Comparison of ENCODE assay signal across 8 mouse cellular contexts in genomic region chr3:95133680-95134101, GRCm38 (mm10). TPM values are rescaled to one million over a fixed set of nuclear protein-coding genes. Genes with fewer than 3 reads are reported as not detected.
DNase-seq lines count a peak whose midpoint lies in the region; ATAC-seq and TF ChIP-seq lines count a peak whose summit lies in the region.

Gene Scnm1 (minus strand): TSS chr3:95134011.
Gene Lysmd1 (plus strand): TSS chr3:95134088.

- H3K4me1 ChIP-seq in ES-E14 (ENCODE audit: control insufficient read depth in 2 of 2, insufficient read depth in 2 of 2, low read length in 2 of 2, poor library complexity in 1 of 2) = peaks cover 3 to 10% of the 10 kb centered on the region in 2 experiments; a peak in 2 of 4 replicates
- H3K4me1 ChIP-seq in forebrain, embryonic 14.5 days (ENCODE audit: control insufficient read depth, insufficient read depth, low read length) = peaks cover 11% of the 10 kb centered on the region
- H3K4me1 ChIP-seq in neural tube, embryonic 15.5 days = peaks cover 37% of the 10 kb centered on the region

- no peaks in the 10 kb centered on the region for H3K9me3 ChIP-seq in ES-E14 (ENCODE audit: control insufficient read depth, insufficient read depth, low read depth, low read length)
- H3K9me3 ChIP-seq in forebrain, embryonic 14.5 days (replicated peaks; ENCODE audit: control insufficient read depth, low read length) = no peaks in the 10 kb centered on the region
- H3K9me3 ChIP-seq in neural tube, embryonic 15.5 days (replicated peaks) = no peaks in the 10 kb centered on the region

- H3K27me3 ChIP-seq in forebrain, embryonic 14.5 days (replicated peaks; ENCODE audit: control insufficient read depth, insufficient read depth, low read length) = no peaks in the 10 kb centered on the region
- no peaks in the 10 kb centered on the region for H3K27me3 ChIP-seq in neural tube, embryonic 15.5 days (replicated peaks)

- under 1% methylated on average over 20 of the region's 20 CpGs for WGBS in forebrain, embryonic 14.5 days
- WGBS in neural tube, embryonic 15.5 days = under 1% methylated on average over 20 of the region's 20 CpGs

- peaks cover 3% of the 10 kb centered on the region; the same call in 1 of the 2 replicates for H3K36me3 ChIP-seq in ES-E14 (ENCODE audit: control insufficient read depth, insufficient read depth, low read length, poor library complexity, severe bottlenecking)
- H3K36me3 ChIP-seq in forebrain, embryonic 14.5 days (ENCODE audit: control insufficient read depth, insufficient read depth, low read length) = peaks cover 26% of the 10 kb centered on the region
- peaks cover 23% of the 10 kb centered on the region for H3K36me3 ChIP-seq in neural tube, embryonic 15.5 days

- peak within 1 kb of the TSS; percentile 95 for H3K9ac ChIP-seq in ES-E14 (ENCODE audit: insufficient read depth, low read depth, low read length, poor library complexity, severe bottlenecking)
- peak within 1 kb of the TSS; percentile 58 for H3K9ac ChIP-seq in forebrain, embryonic 14.5 days (ENCODE audit: low read length)
- peak within 1 kb of the TSS; percentile 78 for H3K9ac ChIP-seq in neural tube, embryonic 15.5 days (replicated peaks)

- peak within 1 kb of the TSS; percentile 38 for H3K27ac ChIP-seq in ES-E14 (ENCODE audit: insufficient read depth, low read depth, low read length, poor library complexity, severe bottlenecking)
- peak within 1 kb of the TSS; percentile 35; the same call in 1 of the 2 replicates for H3K27ac ChIP-seq in forebrain, embryonic 14.5 days (ENCODE audit: low read depth, low read length)
- H3K27ac ChIP-seq in neural tube, embryonic 15.5 days (replicated peaks) = peak within 1 kb of the TSS; percentile 87

- H3K4me2 ChIP-seq in forebrain, embryonic 14.5 days (ENCODE audit: low read length) = peak within 1 kb of the TSS; percentile 64
- peak within 1 kb of the TSS; percentile 88 for H3K4me2 ChIP-seq in neural tube, embryonic 15.5 days

- peak; percentile 81 for DNase-seq in ES-E14 (ENCODE audit: low read depth, low spot score)
- peak; percentile 88 for DNase-seq in cerebellum, adult 11 months
- peak; percentile 98 for DNase-seq in forebrain, embryonic 14.5 days (ENCODE audit: low spot score)
- DNase-seq in heart, postnatal 14 days = peak; percentile 89
- peak; percentile 94 for DNase-seq in layer of hippocampus, adult 11-12 months (ENCODE audit: low spot score)
- DNase-seq in lung, adult 18-20 months = peak; percentile 93 to 96
- DNase-seq in testis, postnatal 14 days (ENCODE audit: low spot score) = peak; percentile 90

- H3K4me3 ChIP-seq in ES-E14 (ENCODE audit: insufficient read depth in 1 of 2, low read depth in 1 of 2, low read length in 2 of 2, poor library complexity in 1 of 2, severe bottlenecking in 1 of 2) = peak within 1 kb of the TSS; percentile 77 to 93
- peak within 1 kb of the TSS; percentile 43 for H3K4me3 ChIP-seq in forebrain, embryonic 14.5 days (ENCODE audit: low read depth, low read length)
- H3K4me3 ChIP-seq in neural tube, embryonic 15.5 days (replicated peaks) = peak within 1 kb of the TSS; percentile 71

- intact Hi-C loops in heart, postnatal 14 days (cut with DNase I) = no loop called here

- in situ Hi-C loops in ES-E14 (cut with MboI; ENCODE audit: low sequenced_read_pairs in 2 of 2, unreplicated experiment in 2 of 2) = no loop called here

- peak; percentile 96 for ATAC-seq in forebrain, embryonic 14.5 days
- peak; percentile 95 for ATAC-seq in neural tube, embryonic 15.5 days (ENCODE audit: low FRiP score)

TF ChIP-seq in ES-E14, 5 proteins besides CTCF, POLR2A, EP300 and RAD21:
- TF ChIP-seq CHD2 (IDR thresholded peaks at IDR 0.05; ENCODE audit: low read depth, low read length) = no peak
- TF ChIP-seq HCFC1 (IDR thresholded peaks at IDR 0.05; ENCODE audit: borderline replicate concordance, insufficient read depth, low read length) = peak; percentile 75; the same call in 1 of the 2 replicates

RNA-seq across cellular contexts. Expression of gene Scnm1, which starts in this region (rescaled TPM):
- total RNA-seq in ES-E14 (2012; rRNA removed) = 38.1 and 39.2 TPM in 2 replicates
- polyA plus RNA-seq in forebrain, embryonic 14.5 days (2014; fragmentation: Nextera tagmentation; extraction: Ambion mirVana) = 99.6 and 107 TPM in 2 replicates
- total RNA-seq in heart, postnatal 14 days (2021) = 10 to 100 TPM; 29.5 to 33.5 TPM
- 86.7 and 88.4 TPM in 2 replicates for polyA plus RNA-seq in neural tube, embryonic 15.5 days (2015; fragmentation: Nextera tagmentation; extraction: Ambion mirVana)

RNA-seq across cellular contexts. Expression of gene Lysmd1, which starts in this region (rescaled TPM):
- total RNA-seq in ES-E14 (2012; rRNA removed) = 4.4 and 5.1 TPM in 2 replicates
- 31.4 and 31.8 TPM in 2 replicates for polyA plus RNA-seq in forebrain, embryonic 14.5 days (2014; fragmentation: Nextera tagmentation; extraction: Ambion mirVana)
- 1 to 10 TPM; 6.4 to 7.4 TPM for total RNA-seq in heart, postnatal 14 days (2021)
- 38.1 and 46.0 TPM in 2 replicates for polyA plus RNA-seq in neural tube, embryonic 15.5 days (2015; fragmentation: Nextera tagmentation; extraction: Ambion mirVana)

Comparison
In these comparisons a context has a peak if more than half of its experiments do, and no peak if none do; other contexts are left out.
1. Peak in every context shown above with its lines: DNase-seq, ATAC-seq, H3K4me3 ChIP-seq and H3K27ac ChIP-seq.
2. H3K27ac ChIP-seq: peak in every context shown above with its lines; median percentile 87 in neural tube, embryonic 15.5 days; 38 in ES-E14; 35 in forebrain, embryonic 14.5 days.